Mouse (Mus musculus) layer of hippocampus, postnatal 36 days (tissue): ENCODE results near the gene Mfsd4a. TPM values are rescaled to one million over a fixed set of nuclear protein-coding genes. Genes with fewer than 3 reads are reported as not detected.

Experiments used
- DNase-seq, 2 experiments: peaks; one replicate each; pipeline ENCODE4 v3.0.0; 2022
- total RNA-seq, 2 experiments: library from RNA; stranded (reverse); gene quantifications; 2 replicates each; pipeline ENCODE4 v1.2.3; 2021

The Mfsd4a gene
- total RNA-seq, 2 experiments from 2014 or later: 58.3 to 62.8 TPM

DNA sequence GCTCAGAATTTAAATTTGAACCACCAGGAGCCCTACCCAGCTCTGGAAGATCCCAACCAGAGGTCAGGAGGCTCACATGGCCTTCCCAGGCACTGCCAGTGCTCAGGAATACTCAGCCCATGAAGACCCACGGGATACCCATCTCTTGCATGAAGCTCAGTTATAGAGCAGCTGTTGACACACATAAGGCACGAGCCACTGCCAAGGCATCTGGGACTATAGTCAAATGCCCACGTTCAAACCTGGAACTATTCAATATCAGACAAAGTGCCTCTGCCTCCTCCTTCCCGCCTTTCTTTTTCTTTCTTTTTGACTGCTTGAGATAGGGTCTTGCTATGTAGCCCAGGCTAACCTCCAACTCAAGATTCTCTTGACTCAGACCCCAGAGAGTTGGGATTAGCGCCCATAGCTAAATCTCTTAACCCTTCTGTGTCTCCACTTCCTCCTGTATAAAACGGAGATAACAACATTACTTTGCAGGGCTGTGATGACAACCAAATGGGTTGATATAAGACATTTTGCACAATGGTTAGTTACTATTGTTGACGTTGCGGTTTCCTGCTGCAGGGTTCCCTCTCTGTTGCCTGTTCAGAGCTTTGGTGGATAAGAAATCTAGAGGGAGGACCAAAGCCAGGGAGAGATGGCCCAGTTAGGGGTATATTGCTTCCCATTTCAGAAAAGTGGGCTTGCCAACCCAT is 2.2 kb downstream of the Mfsd4a start:
- peak in 1 of 2 experiments; percentile 23 for DNase-seq

DNA sequence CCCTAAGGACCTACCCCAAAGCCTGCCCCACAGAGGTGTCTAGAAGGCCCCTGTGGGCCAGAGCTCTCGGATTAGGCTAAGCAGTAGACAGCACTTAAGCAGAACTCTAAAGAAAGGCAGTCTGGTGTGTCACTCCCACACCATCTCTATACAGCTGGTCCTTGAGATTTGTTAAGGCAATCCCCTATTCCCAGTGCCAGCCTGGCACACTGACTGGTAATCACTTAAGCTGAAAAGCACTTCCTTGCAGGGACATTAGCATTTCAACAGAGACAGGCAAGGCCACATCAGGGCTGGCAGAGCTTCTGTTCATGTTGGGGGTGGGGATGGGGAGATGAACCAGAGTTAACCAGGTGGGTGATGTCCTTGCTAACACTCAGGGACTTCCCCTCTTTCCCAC is 2.9 kb downstream of the Mfsd4a start:
- peak; percentile 26 to 34 for DNase-seq

DNA sequence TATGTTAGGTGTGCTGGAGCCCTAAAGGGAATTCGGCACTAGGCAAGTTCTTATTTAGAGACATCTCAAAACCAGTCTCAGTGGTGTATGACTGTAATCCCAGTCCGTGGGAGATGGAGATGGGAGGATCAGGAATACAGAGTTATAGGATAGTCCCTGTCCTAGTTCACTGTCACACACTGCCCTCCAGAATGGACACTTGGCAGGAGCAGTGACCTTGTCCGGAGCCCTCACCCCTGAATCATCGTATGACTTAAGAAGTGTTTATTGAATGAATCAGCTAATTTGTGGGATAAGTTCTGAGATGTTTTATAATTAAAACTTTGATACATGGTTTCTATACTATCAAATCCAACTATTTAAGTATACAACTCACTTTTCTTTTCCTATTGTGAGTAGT is 4.8 kb downstream of the Mfsd4a start:
- DNase-seq: no peak

DNA sequence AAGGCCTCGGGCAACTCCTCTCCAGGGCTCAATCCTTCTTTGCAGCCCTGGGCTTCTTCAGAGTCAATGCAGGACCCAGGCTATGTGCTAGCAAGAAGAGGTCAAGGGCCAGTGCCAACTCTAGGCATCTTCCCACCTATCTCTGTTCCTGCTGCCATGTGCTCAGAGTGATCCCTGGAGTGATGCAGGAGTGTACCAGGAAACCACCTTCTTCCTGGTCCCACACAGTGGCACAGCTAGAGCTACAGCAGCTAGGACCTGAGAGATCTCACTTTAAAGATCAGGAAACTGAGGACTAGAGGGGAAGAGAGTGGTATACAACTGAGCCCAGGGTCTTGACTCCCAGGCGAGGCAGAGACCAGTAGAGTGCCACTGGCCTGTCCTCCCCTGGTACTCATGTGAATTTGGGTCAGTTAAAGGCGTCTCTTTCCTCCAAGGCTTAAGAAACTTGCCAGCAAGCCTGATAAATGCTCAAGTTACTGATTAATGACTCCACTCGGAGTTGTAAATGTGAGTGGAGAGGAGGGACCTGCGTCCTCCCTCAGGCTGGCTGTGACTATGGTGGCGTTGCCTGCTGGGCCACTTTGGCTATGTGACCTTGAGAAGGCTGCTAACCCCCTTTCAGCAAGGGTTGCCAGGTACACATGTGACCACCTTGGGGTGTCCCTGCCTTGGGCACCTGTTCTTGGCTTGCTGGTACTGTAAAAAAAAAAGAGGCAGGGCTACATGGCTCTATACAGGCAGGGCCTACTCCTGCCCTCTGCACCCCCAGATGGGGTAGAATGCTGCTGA is 5.9 kb downstream of the Mfsd4a start:
- no peak for DNase-seq

DNA sequence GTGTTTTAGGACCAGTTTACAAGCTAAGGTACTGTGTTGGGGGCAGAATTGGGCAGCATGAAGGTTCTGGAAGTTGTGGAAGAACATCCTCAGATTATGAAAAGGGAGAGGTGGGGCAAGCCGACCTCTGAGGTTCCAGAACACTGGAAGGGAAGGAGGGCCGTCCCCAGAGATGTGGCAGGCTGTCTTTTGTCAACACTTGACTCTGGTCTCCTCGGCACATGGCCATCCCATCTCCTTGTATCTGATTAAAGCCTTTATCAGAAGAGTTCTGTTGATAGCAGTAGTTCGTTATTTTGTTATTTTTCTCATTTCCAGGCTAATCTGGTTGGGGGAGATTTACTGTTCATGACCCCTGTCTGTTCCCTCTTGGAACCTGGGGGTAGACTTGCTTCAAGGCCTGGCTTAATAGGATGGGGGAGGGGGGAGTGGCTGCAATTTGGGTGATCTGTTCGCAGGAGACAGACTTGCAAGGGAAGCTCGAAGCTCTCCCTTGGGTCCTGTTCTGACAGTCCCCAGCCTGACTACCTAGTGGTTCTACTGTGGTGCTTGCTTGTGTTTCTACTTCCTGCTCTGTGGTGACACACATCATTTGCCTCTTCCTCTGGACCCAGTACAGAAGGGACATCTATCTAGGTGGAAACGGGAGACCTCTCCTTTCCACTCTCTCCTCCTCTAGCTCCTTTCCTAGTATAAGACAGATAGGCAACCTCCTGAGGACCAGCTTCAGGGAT is 7.7 kb downstream of the Mfsd4a start:
- no peak for DNase-seq

DNA sequence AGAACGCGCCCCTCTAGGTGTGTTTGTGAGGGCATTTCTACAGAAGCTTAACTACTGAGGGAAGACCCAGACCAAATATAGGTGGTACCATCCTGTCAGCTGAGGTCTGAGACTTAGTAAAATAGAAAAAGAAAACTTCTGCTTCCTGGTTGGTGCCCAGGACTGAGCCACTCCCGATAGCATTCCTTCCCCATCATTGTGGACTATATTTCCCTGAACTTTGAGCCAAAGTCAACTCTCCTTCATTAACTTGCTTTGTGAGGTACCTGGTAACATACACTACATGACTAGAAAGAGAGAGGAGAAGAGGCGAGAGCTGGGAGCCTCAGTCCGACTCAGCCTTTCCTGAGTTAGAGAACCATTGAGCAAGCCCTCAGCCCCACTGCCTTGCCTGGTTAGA is 9.3 kb downstream of the Mfsd4a start:
- no peak for DNase-seq

DNA sequence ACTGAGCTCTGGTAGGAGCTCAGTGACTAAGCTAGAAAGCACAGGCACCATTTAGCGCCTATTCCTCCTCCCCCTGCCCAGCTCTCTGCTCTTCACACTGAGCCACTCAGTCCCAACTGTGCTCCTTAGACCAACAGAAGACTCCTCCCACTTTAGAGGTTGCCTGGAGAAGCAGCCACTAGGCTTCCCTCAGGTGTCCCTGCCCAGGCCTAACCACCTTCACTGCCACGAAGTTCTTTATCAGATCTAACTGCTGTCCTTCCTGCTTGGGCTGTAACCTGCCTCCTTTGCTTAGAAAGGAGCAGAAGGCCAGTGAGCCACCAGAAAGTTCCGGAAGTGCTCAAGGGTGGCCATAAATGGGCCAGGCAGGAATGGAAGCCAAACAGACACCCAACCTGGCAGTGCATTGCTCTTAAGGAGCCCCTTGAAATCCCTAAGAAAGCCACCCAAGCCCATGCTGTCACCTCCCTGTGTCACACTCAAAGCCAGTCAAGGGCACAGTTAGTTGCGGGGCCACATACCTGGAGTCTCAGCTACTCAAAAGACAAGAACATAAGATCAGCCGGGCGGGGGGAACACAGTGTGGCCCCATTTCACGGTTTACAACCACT is 12.7 kb downstream of the Mfsd4a start:
- no peak for DNase-seq

DNA sequence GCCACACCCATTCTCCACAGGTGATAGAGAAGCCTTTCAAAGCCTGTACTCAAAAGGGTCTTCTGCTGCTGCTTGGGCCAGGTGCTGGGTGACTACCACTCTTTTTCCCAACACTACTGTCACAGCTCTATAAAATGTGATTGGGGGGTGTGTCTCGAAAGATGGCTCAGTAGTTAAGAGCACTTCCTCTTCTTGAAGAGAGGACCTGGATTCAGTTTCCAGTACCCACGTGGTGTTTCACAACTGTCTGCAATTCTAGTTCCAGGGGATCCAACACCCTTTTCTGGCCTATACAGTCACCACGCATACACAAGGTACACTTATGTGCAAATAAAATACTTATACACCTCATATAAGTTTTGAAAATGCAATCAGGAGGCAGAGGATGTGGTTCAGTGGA is 13.5 kb downstream of the Mfsd4a start:
- no peak for DNase-seq

DNA sequence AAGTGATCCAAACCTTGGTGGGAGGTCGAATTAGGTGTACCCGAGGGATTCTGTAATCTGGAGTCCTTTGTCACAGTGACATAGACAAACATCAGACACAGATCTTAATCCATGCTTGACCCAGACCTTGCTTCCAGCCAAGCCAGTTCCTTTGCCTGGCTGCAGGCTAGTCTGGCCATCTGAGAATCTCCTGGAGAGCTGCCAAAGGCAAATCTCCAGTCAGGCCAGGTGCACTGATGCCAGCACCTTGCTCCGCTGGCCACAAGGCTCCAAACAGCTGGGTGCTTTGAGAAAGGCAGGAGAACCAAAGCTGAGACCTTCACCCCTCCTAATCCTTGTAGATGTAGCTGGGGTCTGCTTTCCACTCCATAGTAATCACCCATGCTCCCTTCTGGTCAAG is 16.1 kb downstream of the Mfsd4a start:
- no peak for DNase-seq

DNA sequence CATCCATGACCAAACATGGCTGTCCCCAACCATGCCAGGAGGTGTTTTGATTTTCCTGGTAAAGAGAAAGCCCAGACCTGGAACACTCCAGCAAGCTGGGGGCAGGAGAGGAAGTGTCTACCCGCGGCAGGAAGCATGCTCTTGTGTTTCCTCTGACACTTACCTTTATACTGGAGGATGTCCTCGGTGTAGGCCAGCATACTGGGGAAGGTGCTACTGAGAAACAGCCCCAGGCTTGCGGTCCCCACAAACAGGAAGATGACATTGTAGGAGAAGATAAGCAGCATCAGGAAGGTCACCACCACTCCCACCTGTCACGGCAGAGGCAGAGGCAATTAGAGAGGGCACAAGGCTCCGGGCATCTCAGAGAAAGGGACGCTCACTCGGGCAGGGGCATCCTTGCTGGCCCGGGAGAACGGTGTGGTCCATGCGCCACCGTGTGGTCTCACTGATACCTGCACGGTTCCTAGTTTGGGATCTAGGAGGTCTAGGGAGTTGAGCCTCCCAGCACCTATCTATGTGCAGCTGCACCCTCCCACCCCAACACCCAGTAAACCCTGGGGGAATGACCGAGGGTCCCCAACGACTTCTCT is 21.6 kb downstream of the Mfsd4a start:
- peak; percentile 53 to 66 for DNase-seq

DNA sequence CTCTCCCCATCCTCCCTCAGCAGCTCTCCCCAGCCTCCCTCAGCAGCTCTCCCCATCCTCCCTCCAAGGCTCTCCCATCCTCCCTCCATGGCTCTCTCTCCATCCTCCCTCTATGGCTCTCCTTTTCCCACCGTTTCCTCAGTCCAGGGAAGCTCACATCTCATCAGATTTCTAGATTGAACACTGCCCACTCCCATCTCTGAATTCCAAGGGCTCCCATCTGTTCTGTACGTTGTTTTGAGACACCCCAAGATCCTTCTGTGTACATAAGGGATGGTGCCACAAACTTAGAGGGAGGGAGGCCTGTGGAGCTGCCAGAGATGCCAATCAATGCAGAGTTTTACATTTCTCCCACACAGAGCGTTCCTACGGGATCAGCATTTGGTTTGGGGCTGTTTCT is 24.1 kb downstream of the Mfsd4a start:
- DNase-seq: peak; percentile 37 to 50

DNA sequence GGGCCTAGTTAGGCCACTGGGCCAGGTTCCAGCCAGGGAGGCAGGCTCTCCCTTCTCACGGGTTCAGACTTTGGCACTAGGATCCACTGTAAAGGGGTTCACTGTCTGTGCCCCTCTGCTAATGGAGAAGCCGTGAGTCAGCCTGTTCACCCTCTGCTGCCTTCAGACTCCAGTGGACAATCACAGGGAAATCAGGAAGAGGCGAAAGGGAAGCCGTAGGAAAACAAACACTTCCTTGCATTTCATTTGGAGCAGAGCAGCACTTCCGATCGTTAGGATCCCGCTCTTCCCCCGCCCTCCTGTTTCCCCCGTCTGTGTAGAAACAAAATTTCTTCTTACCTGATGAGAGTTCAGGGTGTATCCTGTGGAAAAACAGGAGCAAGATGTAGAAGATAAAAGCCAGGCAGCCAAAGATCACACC is 27.7 kb downstream of the Mfsd4a start:
- no peak for DNase-seq

DNA sequence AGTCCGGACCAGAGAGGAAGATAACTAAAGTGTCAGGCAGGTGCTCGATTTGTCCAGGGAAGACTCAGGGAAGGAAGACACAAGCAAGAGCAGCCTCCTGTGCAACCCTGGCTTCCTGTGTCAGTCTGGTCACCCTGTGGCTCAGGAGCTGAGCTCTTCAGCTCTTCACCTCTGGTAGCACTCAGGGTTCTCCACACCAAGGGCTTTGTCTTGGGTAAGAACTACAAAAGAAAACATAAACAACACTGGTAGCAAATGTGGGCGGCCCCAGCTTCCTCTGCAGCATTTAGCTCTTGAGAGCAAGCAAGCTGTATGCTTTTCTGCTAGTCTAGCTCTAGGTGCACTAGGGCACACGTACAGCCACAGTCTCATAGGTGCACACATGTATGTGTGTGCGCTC is 29.1 kb downstream of the Mfsd4a start:
- no peak for DNase-seq

DNA sequence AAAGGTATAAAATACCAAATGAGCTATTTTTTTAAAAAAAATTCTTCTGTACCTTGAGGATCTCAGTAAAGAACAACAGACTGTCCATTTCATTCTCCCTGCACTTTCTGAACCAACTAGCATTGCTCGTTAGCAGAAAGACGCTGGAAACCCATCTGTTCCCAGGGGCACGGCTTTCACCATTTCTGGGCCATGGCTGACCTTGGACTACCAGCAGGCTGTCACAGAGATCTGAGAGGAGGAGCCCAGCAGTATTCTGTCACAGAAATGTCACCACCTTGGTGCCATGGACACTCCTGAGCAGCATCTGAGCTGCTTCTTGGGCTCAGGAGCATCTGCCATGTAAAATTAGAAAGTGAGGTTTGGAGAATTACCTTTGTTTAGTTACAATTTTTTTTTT is 30.1 kb downstream of the Mfsd4a start:
- no peak for DNase-seq

DNA sequence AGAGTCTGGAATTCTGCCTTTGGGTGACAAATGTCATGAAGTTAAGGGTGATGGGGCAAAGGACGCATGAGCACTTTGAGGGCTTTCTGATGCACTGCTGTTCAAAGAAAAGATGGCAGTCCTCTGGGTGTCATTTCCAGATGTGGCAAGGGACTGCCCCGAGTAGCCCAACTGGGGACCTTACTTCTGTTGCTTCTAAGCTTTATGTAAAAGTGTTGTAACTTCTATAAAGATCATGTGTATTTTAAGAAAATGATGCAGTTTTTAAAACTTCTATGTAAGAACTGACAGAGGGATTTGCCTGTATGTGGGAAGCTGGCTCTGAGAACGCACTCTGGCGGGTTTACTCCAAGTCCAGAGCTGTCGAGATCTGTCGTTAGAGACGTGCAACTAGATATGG is 35.7 kb downstream of the Mfsd4a start:
- no peak for DNase-seq

DNA sequence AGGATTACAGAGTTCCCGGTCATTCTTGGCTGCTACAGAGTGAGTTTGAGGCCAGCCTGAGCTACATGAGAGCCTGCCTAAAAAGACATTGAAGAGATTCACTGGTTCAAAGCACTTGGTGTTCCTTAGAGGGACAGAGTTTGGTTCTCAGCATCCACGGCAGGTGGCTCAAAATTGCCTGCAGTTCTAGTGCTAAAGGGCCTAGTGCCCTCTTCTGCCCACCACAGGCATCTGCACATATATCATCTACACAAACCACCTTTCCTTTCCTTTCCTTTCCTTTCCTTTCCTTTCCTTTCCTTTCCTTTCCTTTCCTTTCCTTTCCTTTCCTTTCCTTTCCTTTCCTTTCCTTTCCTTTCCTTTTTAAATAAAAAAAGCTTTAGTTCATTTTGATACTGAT is 37.3 kb downstream of the Mfsd4a start:
- DNase-seq: no peak

DNA sequence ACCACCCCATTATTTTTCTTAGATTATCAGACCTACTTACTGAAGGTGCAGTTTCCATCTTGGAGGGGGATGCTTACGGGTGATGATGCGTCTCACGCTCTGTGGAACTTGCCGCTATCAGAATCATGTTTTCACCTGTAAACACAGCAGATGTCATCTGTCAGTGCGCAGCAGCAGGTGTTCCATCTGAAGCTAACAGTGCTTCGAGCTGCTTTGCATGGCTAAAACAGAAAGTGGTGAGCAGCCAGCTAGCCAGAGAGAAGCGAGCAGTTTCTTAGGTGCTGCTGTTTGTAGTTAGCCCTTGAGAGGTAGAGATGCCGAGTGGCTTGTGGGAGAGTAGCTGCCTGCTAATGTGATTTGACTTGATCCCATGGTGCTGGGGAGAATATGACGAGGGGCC is 39.4 kb downstream of the Mfsd4a start:
- DNase-seq: no peak

DNA sequence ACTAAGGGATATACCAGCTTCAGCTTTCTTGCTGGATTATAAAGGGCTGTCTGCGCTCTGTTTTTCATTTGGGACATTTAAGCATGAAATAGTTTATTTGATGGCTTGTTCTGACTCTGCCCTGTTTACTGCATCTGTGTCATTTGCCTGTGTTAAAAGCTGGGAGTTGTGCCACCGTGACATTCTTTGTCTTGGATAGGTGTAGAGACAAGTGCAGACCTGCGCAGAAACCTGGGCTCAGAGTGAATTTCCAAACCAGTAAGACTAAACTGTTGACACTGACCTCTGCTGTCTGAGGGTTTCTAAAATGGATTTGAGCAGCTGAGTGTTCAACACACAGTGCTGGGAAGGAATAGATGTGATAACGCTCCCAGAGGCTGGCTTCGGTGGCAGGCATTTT is 39.9 kb downstream of the Mfsd4a start:
- DNase-seq: no peak

DNA sequence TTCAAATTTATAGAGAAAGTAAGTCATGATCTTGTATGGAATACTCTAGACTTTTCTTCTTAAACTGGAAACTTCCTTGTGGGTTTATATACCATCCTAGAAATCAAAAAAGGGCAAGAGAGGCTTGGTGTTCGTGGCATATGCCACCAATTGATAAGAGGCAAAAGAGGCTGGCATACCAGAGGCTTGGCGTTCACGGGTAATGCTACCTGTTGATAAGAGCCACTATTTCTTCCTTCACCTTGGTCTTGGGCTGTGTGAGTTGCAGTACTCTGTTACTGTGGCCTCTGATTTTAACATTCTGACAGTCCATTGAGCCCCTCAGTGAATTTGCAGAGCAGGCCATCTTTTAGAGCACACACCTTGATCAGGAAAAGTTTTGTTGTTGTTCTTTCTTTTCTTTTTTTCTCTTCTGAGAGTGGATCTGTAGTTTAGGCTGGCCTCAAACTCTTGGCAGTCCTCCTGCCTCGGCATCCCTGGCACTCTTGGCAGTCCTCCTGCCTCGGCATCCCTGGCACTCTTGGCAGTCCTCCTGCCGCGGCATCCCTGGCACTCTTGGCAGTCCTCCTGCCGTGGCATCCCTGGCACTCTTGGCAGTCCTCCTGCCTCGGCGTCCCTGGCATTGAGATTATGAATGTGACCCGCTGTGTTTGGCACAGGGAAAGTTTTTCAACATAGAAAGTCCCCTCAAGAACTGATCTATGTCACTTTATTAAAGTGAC is 40.8 kb downstream of the Mfsd4a start:
- DNase-seq: no peak

DNA sequence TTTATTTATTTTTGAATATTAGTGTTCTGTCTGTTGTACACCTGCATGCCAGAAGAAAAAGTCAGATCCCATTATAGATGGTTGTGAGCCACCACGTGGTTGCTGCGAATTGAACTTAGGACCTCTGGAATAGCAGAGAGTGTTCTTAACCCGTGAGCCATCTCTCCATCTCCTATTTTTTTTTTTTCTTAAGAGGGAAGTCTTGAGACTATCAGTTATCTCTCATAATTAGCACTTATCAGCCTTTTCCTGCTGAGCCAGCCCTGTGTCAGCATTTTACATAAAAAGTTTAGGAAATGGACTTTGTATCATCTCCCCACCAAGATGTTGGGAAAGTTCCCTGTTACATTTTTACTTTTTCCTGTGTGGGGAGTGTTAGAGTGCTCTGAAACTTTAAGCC is 45.8 kb downstream of the Mfsd4a start:
- DNase-seq: no peak

DNA sequence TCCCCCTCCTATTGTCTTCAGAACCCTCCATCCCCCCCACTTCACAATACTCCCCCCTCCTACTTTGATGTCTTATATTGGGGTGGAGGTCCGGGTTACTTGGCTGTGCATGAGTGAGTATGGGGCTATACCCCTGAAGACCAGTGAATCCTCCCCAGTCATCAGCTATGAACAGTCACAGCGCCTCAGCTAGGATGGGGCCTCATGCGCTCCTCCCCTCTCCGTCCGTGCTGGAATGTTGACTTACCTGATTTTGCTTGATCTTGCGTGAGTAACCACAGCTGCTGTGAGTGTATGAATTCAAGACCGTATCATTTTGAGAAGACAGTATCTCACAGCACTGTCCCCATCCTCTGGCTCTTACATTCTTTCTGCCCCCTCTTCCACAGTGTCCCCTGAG is 48.0 kb downstream of the Mfsd4a start:
- DNase-seq: no peak

DNA sequence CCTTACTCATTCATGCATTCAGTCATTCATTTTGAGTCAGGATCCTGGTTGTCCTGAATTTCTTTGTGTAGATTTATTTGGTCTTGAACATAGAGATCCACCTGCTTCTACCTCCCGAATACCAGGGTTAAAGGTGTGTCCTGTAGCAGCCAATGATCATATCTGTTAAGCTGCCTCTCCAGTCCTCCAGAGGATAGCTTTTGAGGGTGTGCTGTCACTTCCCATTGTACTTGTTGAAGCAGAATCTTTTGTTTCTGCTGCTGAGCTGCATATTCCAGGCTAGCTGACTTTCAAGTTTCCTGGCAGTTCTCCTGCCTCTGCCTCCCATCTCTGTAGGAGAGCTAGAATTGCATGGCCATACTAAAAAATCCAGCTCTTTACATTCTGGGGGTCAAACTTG is 51.2 kb downstream of the Mfsd4a start:
- DNase-seq: no peak
